Mouse (Mus musculus) heart, postnatal 4 days (tissue): Measurements from ENCODE around the gene Cux1. TPM values are rescaled to one million over a fixed set of nuclear protein-coding genes. Genes with fewer than 3 reads are reported as not detected.

Experiments used
- DNase-seq: peaks from one replicate; pipeline ENCODE4 v3.0.0; 2021
- total RNA-seq, 2 experiments: library from RNA; stranded (reverse); gene quantifications; 2 replicates each; pipeline ENCODE4 v1.2.3; 2021

Cux1 gene
- total RNA-seq, 2 experiments from 2014 or later: 126 to 131 TPM

DNA sequence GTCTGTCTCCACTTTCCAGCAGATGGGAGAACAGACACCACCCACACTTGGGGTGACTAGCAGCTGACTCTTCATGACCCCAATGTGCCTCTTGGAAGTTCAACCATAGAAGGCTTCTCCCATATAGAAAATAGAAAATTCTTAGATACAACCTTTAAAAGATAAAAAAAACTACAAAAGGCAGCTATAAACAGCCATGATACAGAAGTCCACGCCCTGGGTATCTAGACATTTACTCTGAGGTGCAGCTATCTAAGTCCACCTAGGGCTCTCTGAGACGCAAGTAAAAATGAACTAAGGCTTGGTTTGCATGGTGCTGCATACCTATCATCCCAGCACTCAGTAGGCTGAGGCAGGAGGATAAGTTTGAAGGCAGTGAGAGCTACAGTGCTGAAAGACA lies 144.3 kb downstream of the Cux1 start:
- DNase-seq: no peak

DNA sequence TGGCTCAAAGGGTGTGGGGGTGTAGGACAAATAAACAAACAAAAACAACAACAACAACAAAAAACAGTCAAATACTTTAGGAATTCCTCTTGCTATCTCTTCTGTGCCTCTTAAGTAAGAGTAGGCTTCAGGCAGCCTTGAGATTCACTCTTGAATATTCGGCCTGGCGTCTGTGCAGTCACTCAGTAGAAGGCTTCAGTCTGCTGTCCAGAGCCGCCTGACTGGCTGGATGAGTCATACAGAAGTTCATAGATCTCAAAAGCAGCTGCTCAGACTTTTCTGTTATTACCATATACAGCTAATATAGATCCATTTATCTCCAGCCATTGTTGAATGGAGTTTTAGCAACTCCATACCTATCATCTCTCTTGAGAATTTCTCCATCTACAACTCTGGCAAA lies 145.4 kb downstream of the Cux1 start:
- no peak for DNase-seq

DNA sequence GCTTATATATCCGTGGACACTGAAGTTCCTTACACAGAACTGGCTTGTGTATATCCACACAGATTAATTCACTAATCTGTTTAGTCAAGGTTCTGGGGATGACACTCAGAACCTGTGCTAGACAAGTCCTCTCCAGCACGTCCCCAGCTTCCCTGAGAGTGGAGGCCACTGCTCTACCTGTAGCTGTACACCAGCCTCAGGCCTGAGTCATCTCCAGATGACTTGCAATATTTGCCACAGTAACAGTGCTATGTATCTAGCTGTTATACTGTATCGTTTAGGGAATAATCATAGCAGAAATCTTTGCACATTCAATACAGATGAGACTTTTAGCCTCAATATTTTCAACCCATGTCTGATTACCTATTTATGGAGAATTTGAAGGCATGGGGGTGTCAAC lies 146.0 kb downstream of the Cux1 start:
- no peak for DNase-seq

DNA sequence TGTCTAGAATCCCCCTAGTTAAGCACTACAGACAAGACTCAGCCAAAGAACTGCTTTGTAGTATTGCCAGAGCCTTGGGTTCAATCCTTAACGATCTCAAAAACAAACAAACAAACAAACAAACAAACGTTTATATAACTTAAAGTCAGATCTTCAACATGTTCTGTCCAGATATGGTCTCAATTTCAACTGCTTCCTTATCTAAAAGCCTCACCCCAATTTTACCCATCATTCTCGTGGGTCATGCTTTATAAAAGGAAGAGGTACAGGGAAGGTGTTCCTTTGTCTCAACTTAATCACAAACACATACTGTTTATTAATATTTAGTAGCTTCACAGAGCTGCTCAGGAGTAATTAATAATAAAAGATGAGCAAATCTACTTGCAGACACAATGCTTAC lies 146.9 kb downstream of the Cux1 start:
- no peak for DNase-seq

DNA sequence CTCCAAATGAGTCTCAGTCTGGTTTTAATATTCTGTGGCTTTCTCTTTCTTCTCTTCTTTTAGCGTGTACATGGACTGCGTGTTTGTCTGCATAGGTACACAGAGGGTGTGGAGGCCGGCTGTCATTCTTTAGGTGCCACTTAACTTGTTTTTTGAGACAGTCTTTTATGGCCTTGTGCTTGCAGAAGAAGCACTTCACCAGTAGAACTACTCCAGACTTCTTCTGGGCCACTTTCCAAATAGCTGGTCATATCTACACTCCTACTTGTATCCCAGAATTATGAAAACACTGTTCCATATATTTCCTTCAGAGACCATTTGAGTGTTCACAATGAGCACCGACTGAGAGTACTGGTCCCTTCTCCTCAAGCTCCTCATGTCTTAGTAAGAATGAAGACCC lies 149.4 kb downstream of the Cux1 start:
- no peak for DNase-seq

DNA sequence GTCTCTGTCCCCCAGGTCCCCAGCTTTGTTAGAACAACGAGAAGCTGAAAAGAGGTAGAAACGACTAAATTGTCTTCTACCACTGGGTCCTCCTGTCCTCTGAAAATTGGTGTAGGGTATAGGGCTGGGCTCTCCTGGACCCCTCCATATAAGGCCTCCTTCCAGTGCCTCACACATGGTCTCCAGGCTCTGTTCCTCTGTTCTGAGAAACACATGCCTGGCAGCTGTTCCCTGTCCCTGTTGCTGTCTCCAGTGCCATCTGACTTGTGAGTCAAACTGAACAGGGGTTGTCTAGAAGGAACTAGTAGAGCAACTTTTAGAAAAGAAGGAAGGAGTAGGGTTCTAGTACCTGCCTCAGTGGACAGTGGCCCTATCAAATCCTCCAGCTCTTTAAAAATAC lies 152.8 kb downstream of the Cux1 start:
- DNase-seq: no peak

DNA sequence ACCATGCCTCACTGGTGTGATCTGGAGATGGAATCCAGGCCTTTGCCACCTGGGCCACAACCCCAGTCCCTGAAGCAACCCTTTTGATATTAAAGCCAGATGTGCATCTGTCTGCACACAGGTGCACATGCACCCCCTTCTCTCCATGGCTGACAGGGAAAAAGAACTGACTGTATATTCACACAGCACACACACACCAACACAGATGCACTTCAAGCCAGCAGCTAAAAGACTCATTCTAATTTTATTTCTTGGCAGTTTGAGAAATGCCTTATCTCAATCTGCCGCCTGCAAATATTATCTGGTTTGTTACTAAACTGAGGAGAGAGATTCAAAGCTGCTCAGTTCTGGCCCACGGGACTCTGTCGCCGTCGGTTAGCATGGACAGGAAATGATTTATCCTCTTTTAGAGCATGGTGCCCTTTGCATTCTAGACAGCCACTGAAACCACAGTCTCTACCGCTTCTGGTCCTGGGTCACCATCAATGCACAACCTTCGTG lies 156.6 kb downstream of the Cux1 start:
- no peak for DNase-seq

DNA sequence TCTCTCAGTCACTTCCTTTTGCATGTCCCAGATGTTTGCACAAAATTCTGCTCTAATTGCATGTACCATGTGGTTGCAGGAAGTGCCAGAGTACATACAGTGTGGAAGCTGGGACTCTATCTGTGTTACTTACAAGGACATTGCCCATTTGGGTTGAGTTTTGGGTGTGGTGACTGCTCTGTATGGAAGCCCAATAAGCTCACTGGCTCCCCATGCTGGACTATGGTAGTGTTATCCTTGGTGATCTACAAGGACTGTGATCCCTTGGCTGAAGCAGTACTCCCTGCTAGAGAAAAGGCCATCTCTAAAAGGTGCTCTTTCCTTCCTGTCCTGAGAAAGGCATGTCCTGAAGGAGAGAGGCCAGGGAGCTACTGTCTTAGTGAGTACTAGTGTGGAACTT lies 160.9 kb downstream of the Cux1 start:
- no peak for DNase-seq

DNA sequence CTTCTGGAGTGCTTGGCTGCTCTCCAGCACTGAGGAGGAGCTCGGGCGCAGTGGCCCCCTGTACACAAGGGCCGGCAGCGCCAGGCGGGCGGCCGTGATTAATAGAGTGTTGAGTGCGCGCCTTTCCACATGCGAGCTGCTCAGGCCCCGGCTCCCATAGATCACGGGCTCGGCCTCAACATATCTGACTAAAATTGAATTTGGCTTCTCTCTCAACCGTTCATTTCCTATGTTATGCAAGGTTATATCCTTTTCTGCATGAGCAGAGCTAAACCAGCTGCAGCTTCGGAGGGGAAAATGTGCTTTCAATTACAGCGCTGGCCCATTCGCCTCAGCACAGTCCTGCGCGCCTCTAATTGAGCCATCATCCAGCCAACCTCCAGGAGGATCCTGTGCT lies 163.7 kb downstream of the Cux1 start:
- peak; percentile 67 for DNase-seq

DNA sequence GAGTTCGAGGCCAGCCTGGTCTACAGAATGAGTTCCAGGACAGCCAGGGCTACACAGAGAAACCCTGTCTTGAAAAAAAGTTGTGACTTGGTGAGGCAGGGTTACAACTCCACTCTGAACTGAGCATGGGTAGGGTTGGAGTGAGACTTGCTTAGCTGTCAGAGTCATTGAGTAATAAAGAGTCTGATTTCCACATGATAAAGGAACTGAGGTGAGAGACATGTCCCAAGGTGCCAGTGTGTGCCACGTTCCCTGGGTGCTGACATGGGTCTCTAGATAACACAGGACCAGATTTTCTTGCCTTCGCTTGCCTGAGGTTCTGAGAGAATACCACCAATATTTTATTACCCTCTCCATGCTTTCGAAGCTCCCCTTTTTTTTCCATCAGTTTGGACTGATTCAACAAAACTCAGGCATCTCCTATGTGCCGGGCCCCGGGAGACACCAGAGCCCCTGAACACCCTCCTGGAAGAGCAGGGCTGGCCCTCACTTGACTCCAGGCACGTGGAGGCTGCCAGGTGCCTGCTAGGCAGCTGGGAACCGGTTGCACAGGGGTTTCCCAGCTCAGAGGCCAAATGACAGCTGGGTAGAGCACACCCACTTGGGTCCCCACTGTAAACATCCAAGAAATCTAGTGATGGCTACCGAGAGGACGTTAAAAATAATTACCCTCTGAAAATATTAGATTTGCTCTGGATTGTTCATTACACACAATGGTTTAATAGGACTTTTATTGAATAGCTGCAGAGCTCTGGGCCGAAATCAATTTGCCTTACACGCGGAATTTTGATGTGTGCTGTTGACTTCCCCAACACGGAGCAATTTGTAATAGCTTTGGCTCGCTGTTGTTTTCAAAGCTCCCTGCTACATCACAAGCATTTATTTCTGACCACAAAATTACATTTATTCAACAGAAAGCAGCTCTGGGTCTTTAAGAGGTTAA lies 164.4 kb downstream of the Cux1 start:
- DNase-seq: no peak

DNA sequence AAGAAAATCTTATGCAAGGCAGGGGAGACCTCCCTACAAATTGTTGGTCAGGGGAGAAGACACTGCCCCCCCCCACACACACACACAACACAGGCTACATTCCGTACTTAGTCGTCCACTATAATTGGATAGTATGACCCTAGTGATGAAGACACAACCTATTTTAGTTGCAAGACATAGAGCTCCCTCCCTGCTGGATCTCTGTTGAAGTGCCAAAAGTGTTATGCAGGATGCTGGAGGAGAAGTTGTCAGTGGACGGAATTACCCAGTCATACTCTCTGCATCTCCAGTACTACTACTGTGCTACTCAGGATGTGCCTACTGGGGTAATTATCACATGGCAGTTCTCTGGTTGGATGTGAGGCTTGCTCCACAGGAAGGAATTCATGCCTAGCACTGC lies 168.6 kb downstream of the Cux1 start:
- DNase-seq: no peak

DNA sequence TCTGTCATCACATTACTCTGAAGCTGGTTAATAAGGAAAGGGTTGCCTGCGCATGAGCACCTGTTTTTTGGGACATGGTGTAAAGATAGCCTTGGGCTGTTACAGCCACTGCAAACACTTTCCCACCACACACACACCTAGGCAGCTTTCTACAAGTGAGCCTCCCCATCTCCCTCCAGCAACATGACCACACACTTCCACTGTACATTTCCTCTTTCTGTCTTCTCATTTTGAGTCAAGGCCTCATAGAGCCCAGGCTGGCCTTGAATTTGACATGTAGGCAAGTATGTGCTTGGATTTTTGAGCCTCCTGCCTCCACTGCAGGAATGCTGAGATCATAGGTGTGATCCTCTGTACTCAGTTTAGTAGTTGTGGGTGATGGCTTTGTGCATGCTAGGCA lies 170.6 kb downstream of the Cux1 start:
- no peak for DNase-seq

DNA sequence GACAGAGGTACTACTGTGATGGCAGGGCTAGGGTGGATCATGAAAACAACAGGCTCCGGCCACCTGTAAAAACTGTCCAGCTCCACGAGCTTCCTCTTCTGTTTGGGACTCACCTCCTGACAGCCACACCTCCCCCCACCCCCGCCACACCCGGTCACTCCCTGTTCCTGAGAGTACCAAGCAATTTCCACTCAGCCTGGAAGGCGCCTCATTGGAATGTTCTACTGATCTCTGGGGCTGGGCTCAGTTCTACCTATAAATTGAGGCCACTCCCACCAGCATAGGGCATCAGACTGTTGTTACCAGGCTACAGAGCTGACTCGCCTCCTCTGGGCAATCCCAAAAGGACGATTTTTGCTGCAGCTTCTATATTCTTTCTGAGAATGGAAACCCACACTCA lies 171.0 kb downstream of the Cux1 start:
- peak; percentile 14 for DNase-seq

DNA sequence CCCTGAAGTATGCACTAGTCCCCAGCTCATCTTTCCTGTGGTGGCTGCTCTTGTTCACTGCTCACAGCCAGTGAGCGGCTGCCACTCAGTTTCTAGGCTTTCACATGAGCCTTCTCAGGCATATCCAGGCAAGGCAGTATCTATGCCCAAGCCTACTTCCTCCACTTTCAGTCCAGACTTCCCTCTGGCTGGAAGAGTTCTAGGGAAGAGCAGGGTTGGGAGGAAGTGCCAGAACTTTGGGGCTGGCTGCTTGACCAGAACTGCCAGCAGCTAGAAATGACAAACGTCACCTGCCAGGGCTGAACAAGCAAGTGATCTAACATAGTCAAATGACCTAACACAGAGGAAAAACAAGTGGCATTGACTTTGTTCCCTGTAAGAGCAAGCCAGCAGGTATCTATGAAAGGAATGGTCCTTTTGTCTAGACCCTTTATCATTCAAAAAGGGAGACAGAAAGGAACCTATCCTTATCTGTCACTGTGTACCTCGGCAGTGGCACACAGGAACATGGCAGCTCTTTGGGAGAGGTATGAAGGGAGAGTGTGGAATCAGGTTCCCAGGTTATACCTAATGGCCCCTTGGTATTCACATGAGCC lies 171.6 kb downstream of the Cux1 start:
- peak; percentile 37 for DNase-seq

DNA sequence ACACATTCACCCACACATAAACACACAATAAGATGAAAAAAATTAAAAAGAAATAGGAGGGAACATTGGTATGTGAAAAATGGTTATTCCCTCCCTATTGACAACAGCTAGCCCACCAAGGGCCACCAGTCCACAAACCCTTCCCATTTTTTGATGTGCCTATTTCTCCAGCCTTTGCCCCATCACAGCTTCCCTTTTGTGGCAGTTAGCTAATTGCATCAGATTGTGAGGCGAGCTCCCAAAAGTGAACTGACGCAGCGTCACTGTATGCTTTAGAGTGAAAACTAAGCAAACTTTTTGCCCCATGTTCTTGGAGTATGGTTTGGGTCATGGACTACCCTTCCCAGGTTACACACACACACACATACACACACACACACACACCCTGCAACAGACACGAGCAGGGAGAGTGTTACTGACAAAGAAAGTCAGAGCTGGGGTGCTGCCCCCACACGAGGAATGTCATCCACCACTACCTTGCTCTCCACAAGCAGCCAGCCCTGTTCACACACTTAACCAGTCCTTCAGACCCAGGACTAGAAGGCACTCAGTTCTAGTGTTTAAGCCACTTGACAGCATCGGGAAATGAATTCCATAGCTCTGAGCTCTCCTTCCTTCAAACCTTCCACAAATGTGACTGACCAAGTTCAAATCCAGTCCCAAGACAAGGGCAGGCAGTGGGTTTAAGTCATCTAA lies 172.6 kb downstream of the Cux1 start:
- DNase-seq: no peak

DNA sequence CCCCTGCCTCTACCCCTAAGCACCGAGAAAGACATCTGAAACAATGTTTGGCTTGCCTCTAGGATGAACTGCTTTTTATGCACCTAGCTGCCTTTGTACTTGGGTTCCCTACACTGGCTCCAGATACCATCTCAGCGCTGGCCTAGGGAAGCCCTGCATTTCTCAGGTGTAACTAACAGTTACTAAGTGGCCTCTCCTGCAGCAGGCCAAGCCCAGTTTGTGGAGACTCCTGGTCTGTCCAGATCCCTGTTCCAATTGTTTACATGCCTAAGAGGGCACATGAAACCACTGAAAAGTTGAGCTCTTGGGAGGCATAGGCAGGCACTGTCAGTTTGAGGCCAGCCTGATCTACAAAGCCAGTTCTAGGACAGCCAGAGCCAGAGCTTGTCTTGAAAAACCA lies 173.7 kb downstream of the Cux1 start:
- DNase-seq: no peak

DNA sequence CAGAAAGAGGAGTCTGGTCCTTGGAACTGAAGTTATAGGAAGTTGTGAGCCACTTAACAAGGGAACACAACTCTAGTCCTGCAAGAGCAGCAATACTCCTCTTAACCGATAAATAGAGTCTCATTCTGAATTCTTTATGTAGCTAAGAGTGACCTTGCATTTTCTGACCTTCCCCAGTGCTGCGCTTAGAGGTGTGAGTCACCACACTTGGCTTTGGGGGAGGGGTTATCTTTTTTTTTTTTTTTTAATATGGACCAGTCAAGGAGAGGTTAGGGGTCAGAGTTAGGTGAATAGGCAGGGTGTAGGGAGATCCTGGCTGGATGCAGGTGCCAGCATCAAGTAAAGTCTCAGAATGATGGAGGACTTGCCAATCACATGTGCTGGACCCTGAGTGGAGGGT lies 180.5 kb downstream of the Cux1 start:
- DNase-seq: no peak

DNA sequence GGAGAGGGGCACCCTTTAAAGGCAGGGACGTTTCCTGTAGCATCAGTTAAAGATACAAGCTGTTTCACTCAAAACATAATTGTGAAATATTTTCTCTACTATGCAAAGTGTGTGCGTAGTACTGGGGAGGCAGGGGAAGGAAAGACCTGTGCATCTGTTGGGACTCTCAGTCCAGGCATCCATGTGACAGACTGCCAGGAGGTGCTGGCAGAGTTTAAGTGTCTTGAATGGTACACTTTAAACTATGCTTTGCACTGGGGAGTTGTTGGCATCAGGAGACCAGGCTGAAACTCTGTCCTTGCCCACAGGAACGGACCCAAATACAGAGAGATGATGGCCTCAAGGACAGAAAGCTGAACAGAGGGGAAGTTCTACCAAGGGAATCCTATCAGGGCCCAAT lies 182.1 kb downstream of the Cux1 start:
- DNase-seq: no peak

DNA sequence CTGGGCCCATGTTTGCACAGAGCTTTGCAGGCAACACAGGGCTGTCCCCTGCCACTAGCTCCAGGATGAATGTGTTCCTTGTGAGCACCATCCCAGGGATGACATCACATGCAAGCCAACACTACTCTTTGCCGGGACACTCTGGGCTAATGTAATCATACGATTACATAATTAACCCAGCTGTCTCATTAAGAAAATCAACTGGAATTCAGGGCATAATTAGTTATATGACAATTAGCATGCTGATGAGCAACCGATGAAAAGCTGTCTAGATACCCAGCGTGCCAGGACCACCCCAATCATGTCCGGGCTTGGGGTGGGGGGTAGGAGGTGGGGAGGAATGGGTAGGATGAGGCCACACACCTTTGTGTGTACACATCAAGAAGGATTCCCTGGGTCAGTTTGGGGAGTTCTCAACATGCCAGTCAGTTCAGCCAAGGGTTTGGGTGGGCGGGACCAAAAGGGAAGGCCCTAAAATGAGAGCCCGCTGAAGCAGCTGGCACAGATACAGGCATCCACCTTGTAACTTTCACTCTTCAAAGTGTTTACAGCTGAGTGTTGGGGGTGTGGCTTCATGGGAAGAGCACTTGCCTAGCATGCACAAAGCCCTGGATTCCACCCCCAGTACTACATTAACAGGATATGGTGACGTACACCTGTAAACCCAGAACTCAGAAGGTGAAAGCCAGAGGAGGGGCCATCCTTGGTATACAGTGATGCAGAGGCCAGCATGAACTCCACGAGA lies 184.9 kb downstream of the Cux1 start:
- DNase-seq: no peak

DNA sequence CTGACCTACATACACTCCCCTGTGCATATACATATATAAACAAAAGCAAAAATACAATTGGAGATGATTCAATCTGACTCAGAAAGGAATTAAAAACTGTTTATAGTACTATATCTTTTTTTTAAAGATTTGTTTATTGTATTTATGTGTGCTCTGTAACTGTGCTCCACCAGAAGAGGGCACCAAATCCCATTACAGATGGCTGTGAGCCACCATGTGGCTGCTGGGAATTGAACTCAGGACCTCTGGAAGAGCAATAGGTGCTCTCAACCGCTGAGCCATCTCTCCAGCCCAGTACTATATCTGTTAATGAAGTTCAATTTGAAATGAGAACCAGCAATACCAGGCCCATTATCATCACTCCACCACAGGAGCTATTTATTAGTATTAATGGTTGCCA lies 187.9 kb downstream of the Cux1 start:
- DNase-seq: no peak

DNA sequence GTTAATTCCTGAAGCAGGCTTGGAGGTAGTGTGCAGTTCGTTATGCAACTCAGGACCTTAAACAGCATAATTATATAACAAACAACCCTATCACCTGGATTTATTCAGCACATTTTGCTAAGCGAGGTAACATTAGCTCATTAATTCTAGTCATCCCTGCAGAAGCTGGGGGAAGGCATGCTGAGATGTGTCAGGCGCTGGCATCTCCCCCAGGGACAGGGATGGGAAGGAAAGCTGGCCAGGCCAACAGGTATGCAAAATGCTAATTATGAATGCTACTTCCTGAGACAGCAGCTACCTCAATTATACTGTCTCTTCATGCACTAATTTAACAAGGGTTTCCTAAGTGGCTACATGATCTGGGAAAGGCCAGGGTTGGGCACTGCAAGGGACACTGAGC lies 190.2 kb downstream of the Cux1 start:
- DNase-seq: no peak

DNA sequence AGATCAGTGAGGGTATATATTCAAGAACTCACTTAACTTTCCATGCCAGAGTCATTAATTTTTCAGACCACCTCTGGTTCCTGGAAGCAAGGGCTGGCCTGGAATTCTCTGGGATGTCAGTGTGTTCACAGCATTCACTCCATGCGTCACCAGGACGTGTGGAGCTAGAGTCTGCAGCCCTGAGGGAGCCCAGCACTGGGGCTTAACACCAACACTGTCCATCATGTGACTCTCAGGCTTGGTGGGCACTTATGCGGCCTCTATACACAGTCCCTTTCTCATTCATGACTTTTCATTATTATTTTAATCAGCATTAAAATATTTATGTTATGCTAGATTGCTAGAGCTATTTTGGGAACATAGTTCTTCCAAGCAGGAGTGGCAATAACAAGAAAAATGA lies 191.9 kb downstream of the Cux1 start:
- DNase-seq: peak; percentile 22

DNA sequence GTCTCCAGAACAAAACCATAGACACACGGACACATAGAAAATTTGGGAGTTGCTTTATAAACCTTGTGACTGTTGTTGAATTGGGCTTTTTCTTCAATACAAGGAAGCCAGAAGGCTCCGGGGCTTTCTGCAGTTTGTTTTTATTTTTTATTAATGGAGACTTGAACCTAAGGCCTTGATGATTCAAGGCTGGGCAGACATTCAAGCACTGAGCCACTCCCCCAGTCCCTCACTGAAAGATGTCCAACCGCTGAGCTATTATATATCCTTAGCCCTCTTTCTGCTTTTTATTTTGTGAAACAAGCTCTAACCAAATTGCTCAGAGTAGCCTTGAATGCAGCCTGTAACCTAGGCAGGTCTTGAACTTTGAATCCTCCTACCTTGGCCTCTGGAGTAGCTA lies 195.0 kb downstream of the Cux1 start:
- DNase-seq: no peak
